Mouse (Mus musculus) limb, embryonic 12.5 days (tissue): ENCODE measurements around the gene Mlst8. TPM values are rescaled to one million over a fixed set of nuclear protein-coding genes. Genes with fewer than 3 reads are reported as not detected.

Source experiments
- polyA plus RNA-seq: library from polyadenylated mRNA; unstranded; fragments of >200 nt; fragmentation: Nextera tagmentation; extraction: Ambion mirVana; gene quantifications from 2 replicates; pipeline ENCODE4 v1.2.1, GENCODE M21; 2016

The Mlst8 gene
- polyA plus RNA-seq, 1 experiment from 2014 or later, result 34.7 TPM

Other genes with a start within 250 kb of the Mlst8 start
- 90.7 and 92.7 TPM in 2 replicates for gene Ccnf, start 227.6 kb downstream of the Mlst8 start, polyA plus RNA-seq
- gene Abca17, start 128.0 kb downstream of the Mlst8 start, polyA plus RNA-seq, result 0.08 TPM in 1 of 2 replicates, not detected in the other
- gene Abca3, start 127.1 kb downstream of the Mlst8 start, polyA plus RNA-seq, result 4.7 and 4.8 TPM in 2 replicates
- 362 and 373 TPM in 2 replicates for gene Rnps1, start 64.5 kb downstream of the Mlst8 start, polyA plus RNA-seq
- 95.6 and 102 TPM in 2 replicates for gene Eci1, start 52.4 kb downstream of the Mlst8 start, polyA plus RNA-seq
- gene Dnase1l2, start 36.0 kb downstream of the Mlst8 start, polyA plus RNA-seq, result 2.8 and 3.4 TPM in 2 replicates
- 37.2 and 45.6 TPM in 2 replicates for gene E4f1, start 8.8 kb downstream of the Mlst8 start, polyA plus RNA-seq
- gene Pgp, start 8.7 kb downstream of the Mlst8 start, polyA plus RNA-seq, result 54.9 and 56.6 TPM in 2 replicates
- not detected in 2 replicates for gene Bricd5, start 5.2 kb downstream of the Mlst8 start, polyA plus RNA-seq
- 6.1 and 6.5 TPM in 2 replicates for gene Caskin1, start 9.5 kb upstream of the Mlst8 start, polyA plus RNA-seq
- 97.4 and 101 TPM in 2 replicates for gene Traf7, start 48.9 kb upstream of the Mlst8 start, polyA plus RNA-seq
- gene Rab26, start 55.1 kb upstream of the Mlst8 start, polyA plus RNA-seq, result 3.2 and 4.0 TPM in 2 replicates
- gene Pkd1, start 70.8 kb upstream of the Mlst8 start, polyA plus RNA-seq, result 23.2 and 32.2 TPM in 2 replicates
- 68.6 and 77.7 TPM in 2 replicates for gene Tsc2, start 153.6 kb upstream of the Mlst8 start, polyA plus RNA-seq
- 23.3 and 24.9 TPM in 2 replicates for gene Nthl1, start 153.6 kb upstream of the Mlst8 start, polyA plus RNA-seq
- 58.9 and 59.3 TPM in 2 replicates for gene Slc9a3r2, start 171.2 kb upstream of the Mlst8 start, polyA plus RNA-seq
- gene Npw, start 179.4 kb upstream of the Mlst8 start, polyA plus RNA-seq, result 0.49 and 1.3 TPM in 2 replicates
- gene Zfp598, start 190.6 kb upstream of the Mlst8 start, polyA plus RNA-seq, result 24.5 and 28.4 TPM in 2 replicates
- gene Syngr3, start 210.9 kb upstream of the Mlst8 start, polyA plus RNA-seq, result 7.5 and 8.2 TPM in 2 replicates
- gene Gfer, start 217.1 kb upstream of the Mlst8 start, polyA plus RNA-seq, result 49.7 and 53.5 TPM in 2 replicates
- 1.7 and 1.8 TPM in 2 replicates for gene Noxo1, start 217.2 kb upstream of the Mlst8 start, polyA plus RNA-seq
- gene Tbl3, start 228.6 kb upstream of the Mlst8 start, polyA plus RNA-seq, result 99.7 and 103 TPM in 2 replicates
- gene Rnf151, start 239.0 kb upstream of the Mlst8 start, polyA plus RNA-seq, result 0.29 and 0.41 TPM in 2 replicates
- 1,161 and 1,172 TPM in 2 replicates for gene Rps2, start 239.0 kb upstream of the Mlst8 start, polyA plus RNA-seq
- gene Ndufb10, start 245.4 kb upstream of the Mlst8 start, polyA plus RNA-seq, result 206 and 217 TPM in 2 replicates
- not detected in 2 replicates for gene Rpl3l, start 248.7 kb upstream of the Mlst8 start, polyA plus RNA-seq